Comparison of ENCODE assay signal across 9 mouse cellular contexts in the genomic region with DNA sequence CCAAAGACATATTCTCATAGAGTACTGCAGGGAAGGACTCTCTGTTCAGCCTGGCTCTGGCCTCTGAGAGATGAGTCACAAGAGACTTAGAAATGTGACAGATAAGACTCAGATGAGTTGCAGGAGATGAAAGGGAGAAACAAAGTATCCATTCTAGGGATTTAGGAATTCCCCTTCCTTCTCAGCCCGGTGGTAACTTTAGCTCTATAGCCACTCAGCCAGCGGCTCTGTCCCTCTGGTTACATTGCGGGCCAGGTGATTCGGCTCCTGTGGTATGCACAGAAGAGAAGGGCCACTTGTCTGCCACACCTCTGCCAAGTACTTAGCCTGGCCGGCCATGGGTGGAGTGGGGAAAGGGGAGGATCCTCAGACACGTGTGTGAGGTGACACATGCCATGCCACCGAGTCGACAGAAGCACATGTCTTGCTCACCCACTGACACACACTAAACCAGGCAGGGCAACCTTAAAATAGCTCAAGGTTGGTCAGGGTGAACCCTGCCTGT. TPM values are rescaled to one million over a fixed set of nuclear protein-coding genes. Genes with fewer than 3 reads are reported as not detected.
DNase-seq lines count a peak whose midpoint lies in the region; ATAC-seq and TF ChIP-seq lines count a peak whose summit lies in the region.
"Had no signal": no experiment of that assay in that cellular context is flagged by ENCODE, and none has a peak within 500 bp of the region (broad histone marks: within the 10 kb centered on the region; RNA-seq: fewer than 3 reads in every experiment).

No protein-coding gene starts in this region.

- peaks cover 40% of the 10 kb centered on the region for H3K79me2 ChIP-seq in C2C12 (ENCODE audit: control insufficient read depth, insufficient read depth)

- no peaks in the 10 kb centered on the region for H3K36me3 ChIP-seq in forebrain, embryonic 11.5 days (ENCODE audit: control insufficient read depth, insufficient read depth, low read length)
- peaks cover 35% of the 10 kb centered on the region for H3K36me3 ChIP-seq in forebrain, embryonic 14.5 days (ENCODE audit: control insufficient read depth, insufficient read depth, low read length)
- H3K36me3 ChIP-seq in C2C12 (ENCODE audit: control insufficient read depth, insufficient read depth): peaks cover 41% of the 10 kb centered on the region
- H3K36me3 ChIP-seq in intestine, embryonic 14.5 days (ENCODE audit: control insufficient read depth, insufficient read depth, low read length): peaks cover 22% of the 10 kb centered on the region
- peaks cover 7% of the 10 kb centered on the region; the same call in 1 of the 2 replicates for H3K36me3 ChIP-seq in lung, embryonic 15.5 days

- no peak overlapping the region for H3K9ac ChIP-seq in forebrain, embryonic 11.5 days (ENCODE audit: low read length)
- no peak overlapping the region for H3K9ac ChIP-seq in forebrain, embryonic 14.5 days (ENCODE audit: low read length)
- no peak overlapping the region for H3K9ac ChIP-seq in intestine, embryonic 14.5 days (ENCODE audit: low read length)
- no peak overlapping the region for H3K9ac ChIP-seq in lung, embryonic 15.5 days

- peaks cover 39% of the 10 kb centered on the region for H3K4me1 ChIP-seq in forebrain, embryonic 11.5 days (replicated peaks; ENCODE audit: control insufficient read depth, insufficient read depth, low read length)
- H3K4me1 ChIP-seq in forebrain, embryonic 14.5 days (ENCODE audit: control insufficient read depth, insufficient read depth, low read length): peaks cover 44% of the 10 kb centered on the region
- H3K4me1 ChIP-seq in intestine, embryonic 14.5 days (replicated peaks; ENCODE audit: control insufficient read depth, insufficient read depth, low read length): peaks cover 56% of the 10 kb centered on the region
- peaks cover 91% of the 10 kb centered on the region for H3K4me1 ChIP-seq in lung, embryonic 15.5 days

- 82% methylated on average over 8 of the region's 8 CpGs for WGBS in forebrain, embryonic 11.5 days
- WGBS in forebrain, embryonic 14.5 days: 87% methylated on average over 8 of the region's 8 CpGs
- 45% methylated on average over 8 of the region's 8 CpGs for WGBS in intestine, embryonic 14.5 days
- 23% methylated on average over 8 of the region's 8 CpGs for WGBS in lung, embryonic 15.5 days

- H3ac ChIP-seq in C2C12 (ENCODE audit: control insufficient read depth, insufficient read length, low read depth): no peak overlapping the region

- H3K4me3 ChIP-seq in forebrain, embryonic 11.5 days (ENCODE audit: low read depth, low read length): no peak overlapping the region
- H3K4me3 ChIP-seq in forebrain, embryonic 14.5 days (ENCODE audit: low read depth, low read length): no peak overlapping the region
- no peak overlapping the region for H3K4me3 ChIP-seq in C2C12 (ENCODE audit: insufficient read depth, poor library complexity, severe bottlenecking)
- no peak overlapping the region for H3K4me3 ChIP-seq in intestine, embryonic 14.5 days (ENCODE audit: low read depth, low read length)
- H3K4me3 ChIP-seq in lung, embryonic 15.5 days: no peak overlapping the region

- no peaks in the 10 kb centered on the region for H3K9me3 ChIP-seq in forebrain, embryonic 11.5 days (ENCODE audit: control insufficient read depth, low read length)
- no peaks in the 10 kb centered on the region for H3K9me3 ChIP-seq in forebrain, embryonic 14.5 days (replicated peaks; ENCODE audit: control insufficient read depth, low read length)
- H3K9me3 ChIP-seq in intestine, embryonic 14.5 days (ENCODE audit: control insufficient read depth, low read length): no peaks in the 10 kb centered on the region
- no peaks in the 10 kb centered on the region for H3K9me3 ChIP-seq in lung, embryonic 15.5 days
- H3K9me3 ChIP-seq: G1E had no signal

- DNase-seq in forebrain, embryonic 11.5 days (ENCODE audit: low spot score): peak; percentile 51
- no peak for DNase-seq in forebrain, embryonic 14.5 days (ENCODE audit: low spot score)
- peak; percentile 72 for DNase-seq in fibroblast of lung, adult 2 months (ENCODE audit: low read depth)
- DNase-seq in intestine, embryonic 14.5 days (ENCODE audit: low spot score): peak; percentile 60
- no peak for DNase-seq in spleen, postnatal 36 days (ENCODE audit: low spot score in 2 of 2)

- H3K27ac ChIP-seq in forebrain, embryonic 11.5 days (ENCODE audit: low read depth, low read length): no peak overlapping the region
- no peak overlapping the region for H3K27ac ChIP-seq in forebrain, embryonic 14.5 days (ENCODE audit: low read depth, low read length)
- H3K27ac ChIP-seq in intestine, embryonic 14.5 days (ENCODE audit: low read depth): peak overlapping the region; percentile 6; the same call in 1 of the 2 replicates
- H3K27ac ChIP-seq in lung, embryonic 15.5 days: peak overlapping the region; percentile 79

- no peak for TF ChIP-seq CTCF in C2C12 (IDR thresholded peaks at IDR 0.05; ENCODE audit: control insufficient read depth, insufficient read depth, insufficient read length)

- no peaks in the 10 kb centered on the region for H3K27me3 ChIP-seq in forebrain, embryonic 11.5 days (ENCODE audit: control insufficient read depth, insufficient read depth, low read length)
- no peaks in the 10 kb centered on the region for H3K27me3 ChIP-seq in forebrain, embryonic 14.5 days (replicated peaks; ENCODE audit: control insufficient read depth, insufficient read depth, low read length)
- no peaks in the 10 kb centered on the region for H3K27me3 ChIP-seq in C2C12 (ENCODE audit: control insufficient read depth, insufficient read depth, insufficient read length)
- H3K27me3 ChIP-seq in intestine, embryonic 14.5 days (replicated peaks; ENCODE audit: control insufficient read depth, insufficient read depth, low read length): no peaks in the 10 kb centered on the region
- H3K27me3 ChIP-seq in lung, embryonic 15.5 days: no peaks in the 10 kb centered on the region

- ATAC-seq in forebrain, embryonic 11.5 days (replicated peaks; ENCODE audit: low FRiP score): no peak
- ATAC-seq in forebrain, embryonic 14.5 days: no peak
- no peak for ATAC-seq in intestine, embryonic 14.5 days (replicated peaks; ENCODE audit: low FRiP score, low TSS enrichment, low read depth)
- no peak for ATAC-seq in lung, embryonic 15.5 days (ENCODE audit: borderline replicate concordance, extremely low read depth, low FRiP score, low TSS enrichment)
- ATAC-seq in erythroid progenitor cell, adult 5-6 weeks (replicated peaks; ENCODE audit: low FRiP score, poor library complexity, severe bottlenecking): no peak

- no peak overlapping the region for H3K4me2 ChIP-seq in forebrain, embryonic 11.5 days (ENCODE audit: low read depth, low read length, severe bottlenecking)
- no peak overlapping the region for H3K4me2 ChIP-seq in forebrain, embryonic 14.5 days (ENCODE audit: low read length)
- peak overlapping the region; percentile 84 for H3K4me2 ChIP-seq in intestine, embryonic 14.5 days (ENCODE audit: low read length)
- peak overlapping the region; percentile 87 for H3K4me2 ChIP-seq in lung, embryonic 15.5 days

- peaks cover 12% of the 10 kb centered on the region for H3K79me3 ChIP-seq in C2C12 (ENCODE audit: low read depth)

RNA-seq across cellular contexts. Expression of a gene that starts 2.4 kb away (rescaled TPM):
- polyA plus RNA-seq in forebrain, embryonic 11.5 days (2014; fragmentation: Nextera tagmentation; extraction: Ambion mirVana): 1.0 and 1.6 TPM in 2 replicates
- polyA plus RNA-seq in forebrain, embryonic 14.5 days (2014; fragmentation: Nextera tagmentation; extraction: Ambion mirVana): 2.2 and 3.1 TPM in 2 replicates
- 22.3 TPM for polyA plus RNA-seq in C2C12 (2012; fragmentation: generic; extraction: Trizol)
- polyA plus RNA-seq in intestine, embryonic 14.5 days (2014; fragmentation: Nextera tagmentation; extraction: Ambion mirVana): 2.5 and 2.8 TPM in 2 replicates
- polyA plus RNA-seq in lung, embryonic 15.5 days (2015; fragmentation: Nextera tagmentation; extraction: Ambion mirVana): 1.0 and 1.5 TPM in 2 replicates
- total RNA-seq in erythroid progenitor cell, adult 5-6 weeks (2015; ENCODE audit: low replicate concordance): not detected in 2 replicates
- not detected in 2 replicates for total RNA-seq in erythroid progenitor cell, adult 5-6 weeks (2017; ENCODE audit: low replicate concordance)

RNA-seq across cellular contexts. Expression of a gene that starts 22.6 kb away (rescaled TPM):
- 24.0 and 28.4 TPM in 2 replicates for polyA plus RNA-seq in forebrain, embryonic 11.5 days (2014; fragmentation: Nextera tagmentation; extraction: Ambion mirVana)
- 19.3 and 20.5 TPM in 2 replicates for polyA plus RNA-seq in forebrain, embryonic 14.5 days (2014; fragmentation: Nextera tagmentation; extraction: Ambion mirVana)
- polyA plus RNA-seq in C2C12 (2012; fragmentation: generic; extraction: Trizol): 40.5 TPM
- 17.5 and 19.1 TPM in 2 replicates for polyA plus RNA-seq in intestine, embryonic 14.5 days (2014; fragmentation: Nextera tagmentation; extraction: Ambion mirVana)
- 21.1 and 21.2 TPM in 2 replicates for polyA plus RNA-seq in lung, embryonic 15.5 days (2015; fragmentation: Nextera tagmentation; extraction: Ambion mirVana)
- total RNA-seq in erythroid progenitor cell, adult 5-6 weeks (2015; ENCODE audit: low replicate concordance): 43.6 and 44.7 TPM in 2 replicates
- total RNA-seq in erythroid progenitor cell, adult 5-6 weeks (2017; ENCODE audit: low replicate concordance): 29.5 and 35.5 TPM in 2 replicates

RNA-seq across cellular contexts. Expression of a gene that starts 32.0 kb away (rescaled TPM):
- 59.9 and 63.2 TPM in 2 replicates for polyA plus RNA-seq in forebrain, embryonic 11.5 days (2014; fragmentation: Nextera tagmentation; extraction: Ambion mirVana)
- 41.0 and 45.0 TPM in 2 replicates for polyA plus RNA-seq in forebrain, embryonic 14.5 days (2014; fragmentation: Nextera tagmentation; extraction: Ambion mirVana)
- polyA plus RNA-seq in C2C12 (2012; fragmentation: generic; extraction: Trizol): 24.4 TPM
- 34.5 and 37.3 TPM in 2 replicates for polyA plus RNA-seq in intestine, embryonic 14.5 days (2014; fragmentation: Nextera tagmentation; extraction: Ambion mirVana)
- 35.7 and 37.9 TPM in 2 replicates for polyA plus RNA-seq in lung, embryonic 15.5 days (2015; fragmentation: Nextera tagmentation; extraction: Ambion mirVana)
- total RNA-seq in erythroid progenitor cell, adult 5-6 weeks (2015; ENCODE audit: low replicate concordance): 41.8 and 60.4 TPM in 2 replicates
- 59.2 and 92.7 TPM in 2 replicates for total RNA-seq in erythroid progenitor cell, adult 5-6 weeks (2017; ENCODE audit: low replicate concordance)

RNA-seq across cellular contexts. Expression of a gene that starts 32.3 kb away (rescaled TPM):
- 35.9 and 36.9 TPM in 2 replicates for polyA plus RNA-seq in forebrain, embryonic 11.5 days (2014; fragmentation: Nextera tagmentation; extraction: Ambion mirVana)
- 164 and 199 TPM in 2 replicates for polyA plus RNA-seq in forebrain, embryonic 14.5 days (2014; fragmentation: Nextera tagmentation; extraction: Ambion mirVana)
- 28.1 TPM for polyA plus RNA-seq in C2C12 (2012; fragmentation: generic; extraction: Trizol)
- 60.7 and 63.8 TPM in 2 replicates for polyA plus RNA-seq in intestine, embryonic 14.5 days (2014; fragmentation: Nextera tagmentation; extraction: Ambion mirVana)
- 35.6 and 35.8 TPM in 2 replicates for polyA plus RNA-seq in lung, embryonic 15.5 days (2015; fragmentation: Nextera tagmentation; extraction: Ambion mirVana)
- total RNA-seq in erythroid progenitor cell, adult 5-6 weeks (2015; ENCODE audit: low replicate concordance): 8.6 and 13.8 TPM in 2 replicates
- total RNA-seq in erythroid progenitor cell, adult 5-6 weeks (2017; ENCODE audit: low replicate concordance): 3.3 and 8.0 TPM in 2 replicates

RNA-seq across cellular contexts. Expression of a gene that starts 43.5 kb away (rescaled TPM):
- polyA plus RNA-seq in forebrain, embryonic 11.5 days (2014; fragmentation: Nextera tagmentation; extraction: Ambion mirVana): 75.9 and 76.6 TPM in 2 replicates
- polyA plus RNA-seq in forebrain, embryonic 14.5 days (2014; fragmentation: Nextera tagmentation; extraction: Ambion mirVana): 76.0 and 85.9 TPM in 2 replicates
- 33.1 TPM for polyA plus RNA-seq in C2C12 (2012; fragmentation: generic; extraction: Trizol)
- polyA plus RNA-seq in intestine, embryonic 14.5 days (2014; fragmentation: Nextera tagmentation; extraction: Ambion mirVana): 43.0 and 48.0 TPM in 2 replicates
- polyA plus RNA-seq in lung, embryonic 15.5 days (2015; fragmentation: Nextera tagmentation; extraction: Ambion mirVana): 51.9 and 53.0 TPM in 2 replicates
- total RNA-seq in erythroid progenitor cell, adult 5-6 weeks (2015; ENCODE audit: low replicate concordance): 30.6 and 57.7 TPM in 2 replicates
- total RNA-seq in erythroid progenitor cell, adult 5-6 weeks (2017; ENCODE audit: low replicate concordance): 14.7 and 25.0 TPM in 2 replicates

Comparison
In these comparisons a context has a peak if more than half of its experiments do, and no peak if none do; other contexts are left out.
1. DNase-seq: peak in forebrain, embryonic 11.5 days (single experiment), fibroblast of lung, adult 2 months (single experiment) and intestine, embryonic 14.5 days (single experiment); none in forebrain, embryonic 14.5 days (single experiment) and spleen, postnatal 36 days (0 of 2).
2. H3K27ac ChIP-seq: peak in intestine, embryonic 14.5 days (single experiment) and lung, embryonic 15.5 days (single experiment); none in forebrain, embryonic 11.5 days (single experiment) and forebrain, embryonic 14.5 days (single experiment).
3. H3K4me2 ChIP-seq: peak in intestine, embryonic 14.5 days (single experiment) and lung, embryonic 15.5 days (single experiment); none in forebrain, embryonic 11.5 days (single experiment) and forebrain, embryonic 14.5 days (single experiment).